Mouse (Mus musculus) stomach, embryonic 16.5 days (tissue): ENCODE measurements around the gene Pdpk1. TPM values are rescaled to one million over a fixed set of nuclear protein-coding genes. Genes with fewer than 3 reads are reported as not detected.
A peak's percentile ranks its signal among the peaks of the same experiment; 100 is the strongest.

Source experiments
- ATAC-seq: fragments of 200-750 bp; cut with Nextera tagmentation; 2 replicates; pipeline ENCODE4 v1.8.0; 2017; ENCODE audit warnings: moderate number of reproducible peaks, moderate TSS enrichment; ENCODE audit not compliant: insufficient read depth, low FRiP score
- H3K27ac ChIP-seq: fragments of 300-500 bp; sonication (generic); 2 replicates; pipeline ENCODE4 v1.5.1; 2014; ENCODE audit warnings: low read length
- H3K27me3 ChIP-seq: fragments of 300-500 bp; sonication (generic); 2 replicates; pipeline ENCODE4 v1.6.1; 2014; ENCODE audit warnings: low read length, control low read depth, mixed read lengths; ENCODE audit not compliant: control insufficient read depth, insufficient read depth
- H3K36me3 ChIP-seq: fragments of 300-500 bp; sonication (generic); 2 replicates; pipeline ENCODE4 v1.6.1; 2014; ENCODE audit warnings: low read length; ENCODE audit not compliant: control insufficient read depth, insufficient read depth
- H3K4me1 ChIP-seq: fragments of 300-500 bp; sonication (generic); 2 replicates; pipeline ENCODE4 v1.6.1; 2014; ENCODE audit warnings: low read length, control low read depth, mixed read lengths; ENCODE audit not compliant: control insufficient read depth, insufficient read depth
- H3K4me2 ChIP-seq: fragments of 300-500 bp; sonication (generic); 2 replicates; pipeline ENCODE4 v1.6.1; 2014; ENCODE audit warnings: low read depth, low read length, mixed read lengths
- H3K4me3 ChIP-seq: fragments of 300-500 bp; sonication (generic); replicated peaks from 2 replicates; pipeline ENCODE4 v1.5.1; 2014; ENCODE audit warnings: mild to moderate bottlenecking, low read length
- H3K9ac ChIP-seq: fragments of 300-500 bp; sonication (generic); 2 replicates; pipeline ENCODE4 v1.6.1; 2014; ENCODE audit warnings: low read length
- H3K9me3 ChIP-seq: fragments of 300-500 bp; sonication (generic); replicated peaks from 2 replicates; pipeline ENCODE4 v1.6.1; 2016; ENCODE audit warnings: low read length, control low read depth; ENCODE audit not compliant: control insufficient read depth
- WGBS: fragments of 180-500 bp; shearing (Covaris S2); extraction: QIAGEN DNeasy Blood & Tissue Kit; methylation state at CpG from one replicate; pipeline ENCODE4 v1.1.7; 2014; 5-methylcytosine and 5-hydroxymethylcytosine counted together
- polyA plus RNA-seq: library from polyadenylated mRNA; unstranded; fragments of >200 nt; fragmentation: Nextera tagmentation; extraction: Ambion mirVana; gene quantifications from 2 replicates; pipeline ENCODE4 v1.2.1, GENCODE M21; 2015

Gene Pdpk1
- polyA plus RNA-seq, 1 experiment from 2014 or later = 38.6 TPM

- H3K4me2 ChIP-seq = no peak overlapping the region
- no peak for ATAC-seq
Measured at GRCm38 (mm10) chr17:24190934-24191333, 40.2 kb upstream of the Pdpk1 start.

GRCm38 (mm10) chr17:24174259-24174658 is 23.5 kb upstream of the Pdpk1 start:
- Histone ChIP-seq H3K4me1 (0 out of 2 replicates have a peak, but pooled peaks cover 5% of the 10 kb centered on the region), H3K27ac (no peak overlapping the region), H3K4me3 (no peak overlapping the region), H3K9me3 (no peaks in the 10 kb centered on the region), H3K36me3 (no peaks in the 10 kb centered on the region), H3K27me3 (no peaks in the 10 kb centered on the region), H3K9ac (no peak overlapping the region), H3K4me2 (no peak overlapping the region)
- ATAC-seq = no peak
- WGBS = 78% methylated on average over 3 of the region's 3 CpGs

More at GRCm38 (mm10) chr17:24190934-24191333, 40.2 kb upstream of the Pdpk1 start:
- no peak overlapping the region for H3K27ac ChIP-seq
- H3K36me3 ChIP-seq = no peaks in the 10 kb centered on the region
- H3K4me1 ChIP-seq = no peaks in the 10 kb centered on the region
- WGBS = 82% methylated on average over 2 of the region's 2 CpGs
- no peaks in the 10 kb centered on the region for H3K9me3 ChIP-seq
- no peaks in the 10 kb centered on the region for H3K27me3 ChIP-seq
- H3K9ac ChIP-seq = no peak overlapping the region
- H3K4me3 ChIP-seq = no peak overlapping the region

- WGBS = 3% methylated on average over 3 of the region's 3 CpGs
- H3K36me3 ChIP-seq = no peaks in the 10 kb centered on the region
- no peak for ATAC-seq
- peaks cover 5% of the 10 kb centered on the region; the same call in 1 of the 2 replicates for H3K4me1 ChIP-seq
- no peak overlapping the region for H3K27ac ChIP-seq
- no peaks in the 10 kb centered on the region for H3K27me3 ChIP-seq
- H3K4me3 ChIP-seq = no peak overlapping the region
- no peak overlapping the region for H3K4me2 ChIP-seq
- H3K9ac ChIP-seq = no peak overlapping the region
- no peaks in the 10 kb centered on the region for H3K9me3 ChIP-seq
Measured at GRCm38 (mm10) chr17:24173423-24173822, 22.7 kb upstream of the Pdpk1 start.

GRCm38 (mm10) chr17:24171738-24172137 is 21.0 kb upstream of the Pdpk1 start:
- Histone ChIP-seq H3K9ac (no peak overlapping the region), H3K27me3 (no peaks in the 10 kb centered on the region)
- 80% methylated on average over 4 of the region's 4 CpGs for WGBS

GRCm38 (mm10) chr17:24170729-24171128 is 20.0 kb upstream of the Pdpk1 start:
- H3K27ac ChIP-seq = no peak overlapping the region
- H3K9ac ChIP-seq = no peak overlapping the region; the same call in 1 of the 2 replicates
- ATAC-seq = no peak
- WGBS = 74% methylated on average over 5 of the region's 5 CpGs
- no peak overlapping the region for H3K4me2 ChIP-seq
- no peaks in the 10 kb centered on the region for H3K36me3 ChIP-seq
- no peaks in the 10 kb centered on the region for H3K9me3 ChIP-seq
- peaks cover 16% of the 10 kb centered on the region for H3K4me1 ChIP-seq
- H3K4me3 ChIP-seq = no peak overlapping the region
- H3K27me3 ChIP-seq = no peaks in the 10 kb centered on the region

More at GRCm38 (mm10) chr17:24171738-24172137, 21.0 kb upstream of the Pdpk1 start:
- no peak for ATAC-seq
- Histone ChIP-seq H3K4me2 (no peak overlapping the region), H3K4me3 (no peak overlapping the region), H3K27ac (no peak overlapping the region), H3K36me3 (no peaks in the 10 kb centered on the region), H3K4me1 (peaks cover 16% of the 10 kb centered on the region), H3K9me3 (no peaks in the 10 kb centered on the region)

GRCm38 (mm10) chr17:24170125-24170524 is 19.4 kb upstream of the Pdpk1 start:
- 56% methylated on average over 3 of the region's 3 CpGs for WGBS

GRCm38 (mm10) chr17:24169317-24170065 is 18.8 kb upstream of the Pdpk1 start, which contains the start of gene Atp6v0c:
Gene Atp6v0c, minus strand, starts transcription at chr17:24169702.
- Histone ChIP-seq H3K9ac (peak within 1 kb of the TSS; percentile 96), H3K27me3 (no peaks in the 10 kb centered on the region), H3K4me1 (peaks cover 24% of the 10 kb centered on the region), H3K9me3 (no peaks in the 10 kb centered on the region), H3K4me2 (peak within 1 kb of the TSS; percentile 77), H3K27ac (peak within 1 kb of the TSS; percentile 97), H3K36me3 (no peaks in the 10 kb centered on the region), H3K4me3 (peak within 1 kb of the TSS; percentile 97)
- peak; percentile 93 for ATAC-seq
- WGBS = under 1% methylated on average over 58 of the region's 58 CpGs

More at GRCm38 (mm10) chr17:24170125-24170524, 19.4 kb upstream of the Pdpk1 start:
- H3K9ac ChIP-seq = peak overlapping the region; percentile 96
- peaks cover 19% of the 10 kb centered on the region for H3K4me1 ChIP-seq
- peak overlapping the region; percentile 97 for H3K4me3 ChIP-seq
- peak overlapping the region; percentile 63 for H3K4me2 ChIP-seq
- no peak for ATAC-seq
- H3K27ac ChIP-seq = peak overlapping the region; percentile 97
- no peaks in the 10 kb centered on the region for H3K27me3 ChIP-seq
- H3K36me3 ChIP-seq = no peaks in the 10 kb centered on the region
- H3K9me3 ChIP-seq = no peaks in the 10 kb centered on the region

GRCm38 (mm10) chr17:24168590-24169277 is 18.0 kb upstream of the Pdpk1 start:
- H3K9me3 ChIP-seq = no peaks in the 10 kb centered on the region

More at GRCm38 (mm10) chr17:24168590-24169277, 18.0 kb upstream of the Pdpk1 start:
- Histone ChIP-seq H3K9ac (peak overlapping the region; percentile 96), H3K27ac (peak overlapping the region; percentile 97), H3K4me1 (peaks cover 24% of the 10 kb centered on the region), H3K4me3 (peak overlapping the region; percentile 97), H3K36me3 (no peaks in the 10 kb centered on the region), H3K27me3 (no peaks in the 10 kb centered on the region), H3K4me2 (peak overlapping the region; percentile 77)
- ATAC-seq = peak; percentile 39
- WGBS = under 1% methylated on average over 41 of the region's 41 CpGs
